Mouse (Mus musculus): ENCODE measurements around the gene Wfs1. TPM values are rescaled to one million over a fixed set of nuclear protein-coding genes. Genes with fewer than 3 reads are reported as not detected.
"Not testable (repeated sequence)": the region's sequence is repeated elsewhere in the genome, so short reads cannot be mapped to it uniquely, and the experiment has no call there.

The Wfs1 gene
- polyA plus RNA-seq, 1 experiment from 2014 or later, result 5.3 TPM

- peaks cover 22% of the 10 kb centered on the region for H3K4me1 ChIP-seq
- no peak overlapping the region for H3K4me3 ChIP-seq
- ATAC-seq, result peak; percentile 63
- H3K9ac ChIP-seq, result peak overlapping the region; percentile 46; the same call in 1 of the 2 replicates
- H3K27ac ChIP-seq, result peak overlapping the region; percentile 82
- no peaks in the 10 kb centered on the region for H3K9me3 ChIP-seq (replicated peaks)
- no peaks in the 10 kb centered on the region for H3K36me3 ChIP-seq (ENCODE audit: poor library complexity, severe bottlenecking)
- peaks cover 52% of the 10 kb centered on the region for H3K27me3 ChIP-seq
- peak overlapping the region; percentile 33 for H3K4me2 ChIP-seq
- 26% methylated on average over 8 of the region's 8 CpGs for WGBS
These were observed 43.8 kb downstream of the Wfs1 start for GRCm38 (mm10) chr5:36945102-36945701.

- peaks cover 46% of the 10 kb centered on the region for H3K27me3 ChIP-seq
- H3K9me3 ChIP-seq (replicated peaks), result no peaks in the 10 kb centered on the region
- H3K27ac ChIP-seq, result peak overlapping the region; percentile 82
- ATAC-seq, result no peak
- H3K4me3 ChIP-seq, result no peak overlapping the region
- no peak overlapping the region for H3K4me2 ChIP-seq
- no peak overlapping the region for H3K9ac ChIP-seq
- peaks cover 22% of the 10 kb centered on the region for H3K4me1 ChIP-seq
- WGBS, result 72% methylated on average over 5 of the region's 5 CpGs
- no peaks in the 10 kb centered on the region for H3K36me3 ChIP-seq (ENCODE audit: poor library complexity, severe bottlenecking)
These were observed 44.5 kb downstream of the Wfs1 start for GRCm38 (mm10) chr5:36944552-36944951.

GRCm38 (mm10) chr5:36942446-36942845 lies 46.6 kb downstream of the Wfs1 start:
- no peak overlapping the region for H3K9ac ChIP-seq

GRCm38 (mm10) chr5:36938991-36939390 lies 50.0 kb downstream of the Wfs1 start:
- 74% methylated on average over 2 of the region's 2 CpGs for WGBS
- H3K4me1 ChIP-seq, result peaks cover 15% of the 10 kb centered on the region
- not testable (repeated sequence) for H3K9me3 ChIP-seq (replicated peaks)

More at GRCm38 (mm10) chr5:36942446-36942845, 46.6 kb downstream of the Wfs1 start:
- ATAC-seq, result no peak
- Histone ChIP-seq H3K27ac (no peak overlapping the region), H3K4me2 (no peak overlapping the region), H3K4me3 (no peak overlapping the region), H3K4me1 (peaks cover 22% of the 10 kb centered on the region), H3K9me3 (replicated peaks) (no peaks in the 10 kb centered on the region), H3K36me3 (ENCODE audit: poor library complexity, severe bottlenecking) (no peaks in the 10 kb centered on the region), H3K27me3 (peaks cover 25% of the 10 kb centered on the region)
- 89% methylated on average over 2 of the region's 2 CpGs for WGBS

GRCm38 (mm10) chr5:36938021-36938420 lies 51.0 kb downstream of the Wfs1 start:
- H3K27me3 ChIP-seq, result no peaks in the 10 kb centered on the region
- H3K9me3 ChIP-seq (replicated peaks), result no peaks in the 10 kb centered on the region
- no peak for ATAC-seq
- peaks cover 15% of the 10 kb centered on the region for H3K4me1 ChIP-seq
- H3K9ac ChIP-seq, result no peak overlapping the region
- no peak overlapping the region for H3K4me2 ChIP-seq
- H3K4me3 ChIP-seq, result no peak overlapping the region
- H3K27ac ChIP-seq, result no peak overlapping the region
- no peaks in the 10 kb centered on the region for H3K36me3 ChIP-seq (ENCODE audit: poor library complexity, severe bottlenecking)
- 91% methylated on average over 5 of the region's 5 CpGs for WGBS

More at GRCm38 (mm10) chr5:36938991-36939390, 50.0 kb downstream of the Wfs1 start:
- ATAC-seq; H3K36me3 ChIP-seq (ENCODE audit: poor library complexity, severe bottlenecking); H3K9ac ChIP-seq; H3K27me3 ChIP-seq; H3K4me2 ChIP-seq; H3K4me3 ChIP-seq; H3K27ac ChIP-seq: not testable (repeated sequence)

- H3K4me1 ChIP-seq, result peaks cover 15% of the 10 kb centered on the region
- H3K27me3 ChIP-seq, result no peaks in the 10 kb centered on the region
- H3K9me3 ChIP-seq (replicated peaks), result no peaks in the 10 kb centered on the region
- H3K4me3 ChIP-seq, result no peak overlapping the region
- no peak; the same call in 1 of the 2 replicates for ATAC-seq
- H3K27ac ChIP-seq, result no peak overlapping the region
- no peaks in the 10 kb centered on the region for H3K36me3 ChIP-seq (ENCODE audit: poor library complexity, severe bottlenecking)
- no peak overlapping the region for H3K9ac ChIP-seq
- H3K4me2 ChIP-seq, result no peak overlapping the region
- WGBS, result 86% methylated on average over 7 of the region's 7 CpGs
These were observed 52.5 kb downstream of the Wfs1 start for GRCm38 (mm10) chr5:36936548-36936947.

- H3K4me1 ChIP-seq, result peaks cover 15% of the 10 kb centered on the region
- 53% methylated on average over 17 of the region's 17 CpGs for WGBS
- ATAC-seq, result peak; percentile 83
- H3K9ac ChIP-seq, result no peak overlapping the region
- H3K27me3 ChIP-seq, result no peaks in the 10 kb centered on the region
- H3K36me3 ChIP-seq (ENCODE audit: poor library complexity, severe bottlenecking), result no peaks in the 10 kb centered on the region
- H3K4me3 ChIP-seq, result no peak overlapping the region
- peak overlapping the region; percentile 25; the same call in 1 of the 2 replicates for H3K27ac ChIP-seq
- no peak overlapping the region for H3K4me2 ChIP-seq
- no peaks in the 10 kb centered on the region for H3K9me3 ChIP-seq (replicated peaks)
These were observed 53.2 kb downstream of the Wfs1 start for GRCm38 (mm10) chr5:36935486-36936473.

GRCm38 (mm10) chr5:36933383-36933782 lies 55.6 kb downstream of the Wfs1 start:
- no peak overlapping the region for H3K4me2 ChIP-seq
- H3K4me1 ChIP-seq, result peaks cover 15% of the 10 kb centered on the region
- no peak overlapping the region for H3K27ac ChIP-seq
- no peaks in the 10 kb centered on the region for H3K36me3 ChIP-seq (ENCODE audit: poor library complexity, severe bottlenecking)
- no peak overlapping the region for H3K4me3 ChIP-seq
- 71% methylated on average over 7 of the region's 8 CpGs for WGBS
- ATAC-seq, result no peak
- no peaks in the 10 kb centered on the region for H3K27me3 ChIP-seq
- no peak overlapping the region for H3K9ac ChIP-seq
- H3K9me3 ChIP-seq (replicated peaks), result no peaks in the 10 kb centered on the region

GRCm38 (mm10) chr5:36929376-36929775 lies 59.6 kb downstream of the Wfs1 start:
- 63% methylated on average over 3 of the region's 3 CpGs for WGBS
- Histone ChIP-seq H3K27ac (no peak overlapping the region), H3K9ac (no peak overlapping the region), H3K4me3 (no peak overlapping the region), H3K9me3 (replicated peaks) (no peaks in the 10 kb centered on the region), H3K36me3 (ENCODE audit: poor library complexity, severe bottlenecking) (no peaks in the 10 kb centered on the region), H3K4me1 (no peaks in the 10 kb centered on the region), H3K4me2 (no peak overlapping the region), H3K27me3 (no peaks in the 10 kb centered on the region)
- ATAC-seq, result no peak

- no peak overlapping the region for H3K4me3 ChIP-seq
- ATAC-seq, result no peak
These were observed 60.3 kb downstream of the Wfs1 start for GRCm38 (mm10) chr5:36928701-36929100.

GRCm38 (mm10) chr5:36923826-36924700 lies 64.9 kb downstream of the Wfs1 start:
- Histone ChIP-seq H3K4me1 (peaks cover 9% of the 10 kb centered on the region), H3K27ac (no peak overlapping the region), H3K9me3 (replicated peaks) (no peaks in the 10 kb centered on the region), H3K4me2 (no peak overlapping the region), H3K9ac (no peak overlapping the region), H3K36me3 (ENCODE audit: poor library complexity, severe bottlenecking) (no peaks in the 10 kb centered on the region), H3K27me3 (no peaks in the 10 kb centered on the region), H3K4me3 (no peak overlapping the region)
- peak; percentile 19; the same call in 1 of the 2 replicates for ATAC-seq
- 50% methylated on average over 11 of the region's 11 CpGs for WGBS

More at GRCm38 (mm10) chr5:36928701-36929100, 60.3 kb downstream of the Wfs1 start:
- Histone ChIP-seq H3K4me2 (no peak overlapping the region), H3K27ac (no peak overlapping the region), H3K9me3 (replicated peaks) (no peaks in the 10 kb centered on the region), H3K36me3 (ENCODE audit: poor library complexity, severe bottlenecking) (no peaks in the 10 kb centered on the region), H3K27me3 (no peaks in the 10 kb centered on the region), H3K9ac (no peak overlapping the region), H3K4me1 (peaks cover 4% of the 10 kb centered on the region)
- WGBS, result 52% methylated on average over 4 of the region's 4 CpGs
